Mouse (Mus musculus) limb, embryonic 14.5 days (tissue): ENCODE measurements at regions not wholly inside any gene's neighbourhood (a gene's known extent, or its start where the extent isn't known, plus 50 kb on each side); places are given as distances from the start of the nearest gene placed in this dataset.

Experiments
- ATAC-seq: fragments of 200-750 bp; cut with Nextera tagmentation; 2 replicates; pipeline ENCODE4 v1.8.0; 2017; ENCODE audit warnings: low read depth, moderate number of reproducible peaks, moderate TSS enrichment; ENCODE audit not compliant: low FRiP score
- DNase-seq: peaks from one replicate; pipeline ENCODE4 v3.0.0-alpha.2; 2015; ENCODE audit warnings: low spot score
- H3K27ac ChIP-seq: fragments of 300-500 bp; sonication (generic); replicated peaks from 2 replicates; pipeline ENCODE4 v1.5.1; 2014; ENCODE audit warnings: low read depth, mild to moderate bottlenecking, low read length, moderate library complexity, mixed read lengths
- H3K27me3 ChIP-seq: fragments of 300-500 bp; sonication (generic); 2 replicates; pipeline ENCODE4 v1.6.1; 2014; ENCODE audit warnings: low read length, mixed read lengths; ENCODE audit not compliant: control insufficient read depth, insufficient read depth
- H3K36me3 ChIP-seq: fragments of 300-500 bp; sonication (generic); 2 replicates; pipeline ENCODE4 v1.6.1; 2014; ENCODE audit warnings: mild to moderate bottlenecking, low read length, moderate library complexity, mixed read lengths; ENCODE audit not compliant: control insufficient read depth, insufficient read depth
- H3K4me1 ChIP-seq: fragments of 300-500 bp; sonication (generic); 2 replicates; pipeline ENCODE4 v1.6.1; 2014; ENCODE audit warnings: antibody characterized with exemption, low read length, mixed read lengths; ENCODE audit not compliant: control insufficient read depth, insufficient read depth
- H3K4me2 ChIP-seq: fragments of 300-500 bp; sonication (generic); replicated peaks from 2 replicates; pipeline ENCODE4 v1.6.1; 2014; ENCODE audit warnings: low read depth, mild to moderate bottlenecking, low read length, moderate library complexity; ENCODE audit not compliant: severe bottlenecking
- H3K4me3 ChIP-seq: fragments of 300-500 bp; sonication (generic); replicated peaks from 2 replicates; pipeline ENCODE4 v1.5.1; 2014; ENCODE audit warnings: low read length
- H3K9ac ChIP-seq: fragments of 300-500 bp; sonication (generic); 2 replicates; pipeline ENCODE4 v1.6.1; 2014; ENCODE audit warnings: mild to moderate bottlenecking, low read depth, low read length, moderate library complexity; ENCODE audit not compliant: severe bottlenecking
- H3K9me3 ChIP-seq: fragments of 300-500 bp; sonication (generic); 2 replicates; pipeline ENCODE4 v1.6.1; 2016; ENCODE audit warnings: low read length; ENCODE audit not compliant: control insufficient read depth
- POLR2A ChIP-seq: fragments of 200-500 bp; IDR thresholded peaks from 2 replicates; pipeline ENCODE4 v1.8.0; 2012; ENCODE audit warnings: inconsistent platforms, mild to moderate bottlenecking, moderate library complexity, borderline replicate concordance; ENCODE audit not compliant: insufficient read depth, insufficient read length; ENCODE audit errors: extremely low read depth
- WGBS: fragments of 180-500 bp; shearing (Covaris S2); extraction: QIAGEN DNeasy Blood & Tissue Kit; methylation state at CpG from one replicate; pipeline ENCODE4 v1.1.7; 2014; 5-methylcytosine and 5-hydroxymethylcytosine counted together

- 31% methylated on average over 1 of the region's 1 CpGs for WGBS
- TF ChIP-seq POLR2A, result no peak
Measured at GRCm38 (mm10) chr1:194225786-194226185, 392.2 kb upstream of the Plxna2 start.

DNA sequence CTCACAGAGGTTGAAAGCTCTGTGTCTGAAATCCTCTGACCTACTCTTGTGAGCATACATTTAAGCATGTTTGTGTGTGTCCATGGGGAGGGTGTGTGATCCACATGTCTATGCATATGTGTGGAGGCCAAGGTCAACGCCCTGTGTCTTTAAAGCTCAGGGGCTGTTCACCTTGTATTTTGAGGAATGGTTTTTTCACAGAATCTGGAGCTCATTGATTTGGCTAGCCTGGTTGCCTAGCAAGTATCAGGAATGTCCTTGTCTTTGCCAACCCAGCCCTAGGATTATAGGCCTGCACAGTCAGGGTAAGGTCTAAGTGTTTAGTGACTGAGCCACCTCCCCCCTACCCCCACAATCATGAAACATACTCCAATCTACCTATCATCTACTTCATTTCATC, 394.0 kb upstream of the Plxna2 start:
- 84% methylated on average over 1 of the region's 1 CpGs for WGBS
- ATAC-seq (no peak), DNase-seq (no peak)
- TF ChIP-seq POLR2A, result no peak
- Histone ChIP-seq H3K4me1 (0 out of 2 replicates have a peak, but pooled peaks cover 2% of the 10 kb centered on the region), H3K4me3 (no peak overlapping the region), H3K27ac (no peak overlapping the region), H3K4me2 (no peak overlapping the region), H3K9ac (no peak overlapping the region), H3K36me3 (no peaks in the 10 kb centered on the region), H3K9me3 (no peaks in the 10 kb centered on the region), H3K27me3 (no peaks in the 10 kb centered on the region)

More at GRCm38 (mm10) chr1:194225786-194226185, 392.2 kb upstream of the Plxna2 start:
- H3K4me2 ChIP-seq, result no peak overlapping the region
- ATAC-seq (no peak), DNase-seq (no peak)
- H3K36me3 ChIP-seq, result no peaks in the 10 kb centered on the region
- H3K9me3 ChIP-seq, result no peaks in the 10 kb centered on the region
- no peak overlapping the region for H3K4me3 ChIP-seq
- no peak overlapping the region for H3K9ac ChIP-seq
- H3K4me1 ChIP-seq, result peaks cover 7% of the 10 kb centered on the region; the same call in 1 of the 2 replicates
- no peak overlapping the region for H3K27ac ChIP-seq
- H3K27me3 ChIP-seq, result no peaks in the 10 kb centered on the region

- ATAC-seq, result no peak
- no peak for TF ChIP-seq POLR2A
- no peaks in the 10 kb centered on the region for H3K27me3 ChIP-seq
- no peaks in the 10 kb centered on the region for H3K36me3 ChIP-seq
- H3K27ac ChIP-seq, result no peak overlapping the region
- 41% methylated on average over 2 of the region's 2 CpGs for WGBS
- H3K9me3 ChIP-seq, result no peaks in the 10 kb centered on the region
- H3K4me3 ChIP-seq, result no peak overlapping the region
- H3K9ac ChIP-seq, result no peak overlapping the region
- H3K4me2 ChIP-seq, result no peak overlapping the region
- no peak for DNase-seq
- H3K4me1 ChIP-seq, result 0 out of 2 replicates have a peak, but pooled peaks cover 2% of the 10 kb centered on the region
Measured at GRCm38 (mm10) chr1:194223610-194224009, 394.4 kb upstream of the Plxna2 start.

DNA sequence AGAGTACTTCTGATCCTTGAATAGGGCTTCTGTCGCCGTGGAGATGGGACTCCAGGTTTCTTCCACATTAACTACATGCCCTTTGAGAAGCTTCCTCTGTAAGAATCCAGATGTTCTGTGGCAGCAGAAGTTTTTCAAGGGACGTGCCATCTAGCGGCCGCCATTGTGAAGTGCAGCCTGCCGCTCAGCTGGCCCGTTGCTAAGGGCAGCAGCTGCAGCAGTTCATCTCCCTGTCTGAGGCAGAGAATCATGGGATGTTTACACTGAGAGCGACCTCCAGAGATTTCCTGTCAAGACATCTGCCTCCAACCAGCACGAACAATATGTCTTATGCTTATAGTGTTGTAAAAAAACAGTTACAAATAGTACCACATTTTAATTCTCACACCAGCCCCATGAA, 395.0 kb upstream of the Plxna2 start:
- Histone ChIP-seq H3K4me2 (no peak overlapping the region), H3K4me1 (0 out of 2 replicates have a peak, but pooled peaks cover 2% of the 10 kb centered on the region), H3K9me3 (no peaks in the 10 kb centered on the region), H3K27ac (no peak overlapping the region), H3K36me3 (no peaks in the 10 kb centered on the region), H3K27me3 (no peaks in the 10 kb centered on the region), H3K4me3 (no peak overlapping the region), H3K9ac (no peak overlapping the region)
- WGBS, result 2% methylated on average over 9 of the region's 9 CpGs
- DNase-seq, result peak; percentile 77
- no peak for TF ChIP-seq POLR2A
- ATAC-seq, result peak; percentile 83

DNA sequence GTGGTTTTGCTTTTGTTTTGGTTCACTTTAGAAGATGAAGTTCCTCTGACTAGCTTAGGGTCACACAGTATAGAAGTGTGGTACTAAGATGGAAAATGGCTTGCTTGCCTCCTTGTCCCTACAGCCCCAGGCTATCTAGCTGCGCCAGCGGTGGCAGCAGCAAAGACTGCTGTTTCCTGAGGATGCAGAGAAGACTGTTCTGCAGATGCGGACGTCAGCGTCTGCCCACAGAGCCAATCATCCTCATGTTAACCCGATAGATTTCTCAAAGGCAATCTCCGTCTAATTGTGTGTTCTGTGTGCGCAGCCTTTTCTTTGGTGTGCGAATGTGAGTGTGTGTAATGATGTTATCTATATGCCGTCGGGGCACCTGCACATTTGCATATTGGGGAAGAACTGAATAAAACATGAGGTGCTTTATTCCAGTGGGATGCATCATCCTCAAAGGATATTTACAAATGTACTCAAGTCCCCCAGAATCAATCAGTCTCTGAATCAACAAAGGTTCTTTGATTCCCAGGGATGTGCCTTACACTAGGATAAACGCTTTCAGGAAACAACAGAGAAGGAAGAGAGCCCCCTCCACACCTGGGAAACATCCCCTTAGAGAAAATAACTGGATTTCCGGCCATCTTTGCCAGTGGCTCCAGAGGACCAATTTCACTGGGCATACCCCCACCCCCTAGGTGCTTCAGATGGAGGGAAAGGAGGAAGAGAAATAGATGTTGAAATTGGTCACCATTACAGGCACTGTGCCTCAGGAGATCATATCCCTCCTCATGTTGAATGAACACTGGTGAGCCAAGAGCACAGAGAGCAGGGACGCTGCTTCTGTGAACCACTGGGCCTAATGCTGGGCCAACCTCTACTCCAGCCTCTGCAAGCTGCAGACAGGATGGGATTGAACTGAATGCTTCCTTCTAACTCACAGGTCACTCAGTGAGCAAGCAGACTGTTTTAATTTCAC, 409.7 kb upstream of the Plxna2 start:
- H3K27me3 ChIP-seq, result no peaks in the 10 kb centered on the region
- no peak for TF ChIP-seq POLR2A
- no peak overlapping the region for H3K27ac ChIP-seq
- no peak overlapping the region for H3K9ac ChIP-seq
- no peaks in the 10 kb centered on the region for H3K9me3 ChIP-seq
- H3K4me1 ChIP-seq, result no peaks in the 10 kb centered on the region
- H3K36me3 ChIP-seq, result no peaks in the 10 kb centered on the region
- no peak overlapping the region for H3K4me2 ChIP-seq
- H3K4me3 ChIP-seq, result no peak overlapping the region
- DNase-seq, result no peak
- ATAC-seq, result no peak
- WGBS, result 55% methylated on average over 14 of the region's 14 CpGs
